Mouse (Mus musculus) erythroblast, embryonic 14.5 days (primary cell): ENCODE measurements around the gene Wfdc10.

Experiments
- GATA1 ChIP-seq: IDR thresholded peaks from 2 replicates; pipeline ENCODE4 v1.6.1; 2012; ENCODE audit warnings: low read length, inconsistent platforms, mixed read lengths
- TAL1 ChIP-seq: IDR thresholded peaks from 3 replicates; pipeline ENCODE4 v1.6.1; 2012; ENCODE audit warnings: low read length, inconsistent platforms, mixed read lengths

GRCm38 (mm10) chr2:164656483-164656882 lies 637 bp downstream of the Wfdc10 start, which contains the start of gene Wfdc9:
- TF ChIP-seq TAL1 = no peak
- TF ChIP-seq GATA1 = no peak
